Mouse (Mus musculus): ENCODE results near the gene Cyp2d26. TPM values are rescaled to one million over a fixed set of nuclear protein-coding genes. Genes with fewer than 3 reads are reported as not detected.

Cyp2d26 gene
- total and polyA plus RNA-seq, 2 experiments from 2014 or later = not detected

DNA sequence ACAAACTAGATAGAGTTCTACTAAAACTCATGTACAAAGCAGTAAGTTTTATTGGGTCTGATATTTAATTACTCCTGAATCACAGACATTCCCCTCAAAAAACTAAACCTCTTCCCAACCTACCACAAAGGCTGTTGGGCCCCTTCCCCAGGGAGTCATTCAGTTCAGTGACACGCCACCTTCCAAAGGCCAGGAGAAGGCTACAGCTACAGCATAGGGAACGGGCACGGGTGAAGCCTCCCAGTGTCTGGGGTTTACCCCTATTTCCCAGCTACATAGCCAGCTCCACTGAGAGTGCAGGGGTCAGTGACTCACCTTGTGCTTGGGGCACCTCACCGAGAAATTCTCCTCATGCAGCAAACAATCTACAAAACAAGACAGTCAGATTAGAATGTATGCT, 21.2 kb upstream of the Cyp2d26 start:
- DNase-seq (ENCODE audit: low spot score) (no peak), ATAC-seq (ENCODE audit: insufficient read depth, low read depth) (no peak)
- Histone ChIP-seq H3K27me3 (ENCODE audit: control insufficient read depth, insufficient read depth, low read length) (no peaks in the 10 kb centered on the region), H3K9me3 (replicated peaks; ENCODE audit: control insufficient read depth, low read length) (no peaks in the 10 kb centered on the region), H3K36me3 (replicated peaks; ENCODE audit: control insufficient read depth, insufficient read depth, low read length) (peaks cover 19% of the 10 kb centered on the region), H3K4me2 (ENCODE audit: low read depth, low read length) (no peak overlapping the region), H3K4me1 (ENCODE audit: control insufficient read depth, insufficient read depth) (no peaks in the 10 kb centered on the region), H3K9ac (replicated peaks; ENCODE audit: low read depth, low read length) (no peak overlapping the region), H3K27ac (ENCODE audit: low read depth) (no peak overlapping the region), H3K4me3 (ENCODE audit: low read depth, low read length) (no peak overlapping the region)
- no peak for TF ChIP-seq EP300 (IDR thresholded peaks at IDR 0.05; ENCODE audit: low read depth)
- no peak for TF ChIP-seq CTCF (IDR thresholded peaks at IDR 0.05; ENCODE audit: low read depth)
- 87% methylated on average over 4 of the region's 4 CpGs for WGBS

DNA sequence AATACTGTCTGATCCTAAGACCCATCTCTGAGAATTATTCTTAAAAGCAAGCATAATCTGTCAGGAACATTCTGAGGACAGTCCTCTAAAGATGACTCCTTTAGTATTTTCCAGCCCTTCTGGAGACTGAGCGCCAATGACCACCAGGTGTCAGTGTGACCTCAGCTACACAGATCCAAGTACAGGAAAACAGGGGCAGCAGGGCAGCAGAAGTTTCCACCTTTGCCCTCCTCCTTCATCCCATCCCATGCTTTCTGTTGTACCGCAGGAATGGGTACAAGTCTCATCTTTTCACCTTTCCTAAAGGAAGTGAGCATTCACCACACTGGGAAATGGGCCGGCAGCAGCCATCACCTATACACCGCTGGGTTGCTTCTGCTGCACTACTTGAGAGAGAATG, 20.7 kb upstream of the Cyp2d26 start:
- H3K36me3 ChIP-seq (replicated peaks; ENCODE audit: control insufficient read depth, insufficient read depth, low read length) = peaks cover 22% of the 10 kb centered on the region
- H3K9ac ChIP-seq (replicated peaks; ENCODE audit: low read depth, low read length) = no peak overlapping the region
- H3K9me3 ChIP-seq (replicated peaks; ENCODE audit: control insufficient read depth, low read length) = no peaks in the 10 kb centered on the region
- H3K27ac ChIP-seq (ENCODE audit: low read depth) = no peak overlapping the region
- WGBS = 52% methylated on average over 4 of the region's 4 CpGs
- H3K27me3 ChIP-seq (ENCODE audit: control insufficient read depth, insufficient read depth, low read length) = no peaks in the 10 kb centered on the region
- ATAC-seq (ENCODE audit: insufficient read depth, low read depth) (peak; percentile 72), DNase-seq (ENCODE audit: low spot score) (peak; percentile 65)
- H3K4me3 ChIP-seq (ENCODE audit: low read depth, low read length) = no peak overlapping the region
- no peaks in the 10 kb centered on the region for H3K4me1 ChIP-seq (ENCODE audit: control insufficient read depth, insufficient read depth)
- no peak overlapping the region for H3K4me2 ChIP-seq (ENCODE audit: low read depth, low read length)
- TF ChIP-seq EP300 (IDR thresholded peaks at IDR 0.05; ENCODE audit: low read depth) = no peak
- peak; percentile 91 for TF ChIP-seq CTCF (IDR thresholded peaks at IDR 0.05; ENCODE audit: low read depth)

- Histone ChIP-seq H3K4me2 (ENCODE audit: low read depth, low read length) (no peak overlapping the region), H3K4me3 (ENCODE audit: low read depth, low read length) (no peak overlapping the region), H3K9me3 (replicated peaks; ENCODE audit: control insufficient read depth, low read length) (no peaks in the 10 kb centered on the region), H3K4me1 (ENCODE audit: control insufficient read depth, insufficient read depth) (no peaks in the 10 kb centered on the region), H3K36me3 (replicated peaks; ENCODE audit: control insufficient read depth, insufficient read depth, low read length) (peaks cover 22% of the 10 kb centered on the region), H3K27ac (ENCODE audit: low read depth) (no peak overlapping the region), H3K9ac (replicated peaks; ENCODE audit: low read depth, low read length) (no peak overlapping the region), H3K27me3 (ENCODE audit: control insufficient read depth, insufficient read depth, low read length) (no peaks in the 10 kb centered on the region)
- ATAC-seq (ENCODE audit: insufficient read depth, low read depth) (no peak), DNase-seq (ENCODE audit: low spot score) (no peak)
- TF ChIP-seq CTCF (IDR thresholded peaks at IDR 0.05; ENCODE audit: low read depth) = no peak
- no peak for TF ChIP-seq EP300 (IDR thresholded peaks at IDR 0.05; ENCODE audit: low read depth)
- 76% methylated on average over 7 of the region's 7 CpGs for WGBS
Measured at GRCm38 (mm10) chr15:82814321-82814720, 20.2 kb upstream of the Cyp2d26 start.

DNA sequence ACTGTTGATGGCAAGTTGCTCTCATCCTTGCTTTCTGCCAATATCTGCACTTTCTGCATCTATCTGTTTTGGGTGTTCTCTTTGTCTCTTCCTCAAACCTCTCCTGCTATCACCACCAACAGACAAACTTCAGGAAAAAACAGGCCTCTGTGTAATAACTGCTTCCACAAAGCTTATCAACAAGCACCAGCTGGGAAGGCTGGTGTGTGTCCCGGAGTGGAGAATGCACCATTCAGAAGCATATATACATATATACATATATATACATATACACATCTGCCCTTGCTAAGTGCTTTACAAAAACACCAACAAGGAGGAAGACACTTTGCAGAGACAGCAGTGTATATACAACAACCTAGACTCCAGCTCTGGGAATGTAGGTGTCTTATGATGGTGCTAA, 16.5 kb upstream of the Cyp2d26 start:
- Histone ChIP-seq H3K36me3 (replicated peaks; ENCODE audit: control insufficient read depth, insufficient read depth, low read length) (peaks cover 15% of the 10 kb centered on the region), H3K4me1 (ENCODE audit: control insufficient read depth, insufficient read depth) (no peaks in the 10 kb centered on the region), H3K27ac (ENCODE audit: low read depth) (no peak overlapping the region), H3K4me2 (ENCODE audit: low read depth, low read length) (no peak overlapping the region), H3K9me3 (replicated peaks; ENCODE audit: control insufficient read depth, low read length) (no peaks in the 10 kb centered on the region), H3K4me3 (ENCODE audit: low read depth, low read length) (no peak overlapping the region), H3K9ac (replicated peaks; ENCODE audit: low read depth, low read length) (no peak overlapping the region), H3K27me3 (ENCODE audit: control insufficient read depth, insufficient read depth, low read length) (no peaks in the 10 kb centered on the region)
- no peak for ATAC-seq (ENCODE audit: insufficient read depth, low read depth)
- 51% methylated on average over 1 of the region's 1 CpGs for WGBS
- DNase-seq (ENCODE audit: low spot score) = no peak
- no peak for TF ChIP-seq CTCF (IDR thresholded peaks at IDR 0.05; ENCODE audit: low read depth)

GRCm38 (mm10) chr15:82809511-82809910, 15.4 kb upstream of the Cyp2d26 start:
- Histone ChIP-seq H3K4me1 (ENCODE audit: control insufficient read depth, insufficient read depth) (no peaks in the 10 kb centered on the region), H3K36me3 (replicated peaks; ENCODE audit: control insufficient read depth, insufficient read depth, low read length) (peaks cover 15% of the 10 kb centered on the region), H3K27me3 (ENCODE audit: control insufficient read depth, insufficient read depth, low read length) (no peaks in the 10 kb centered on the region), H3K27ac (ENCODE audit: low read depth) (no peak overlapping the region), H3K4me2 (ENCODE audit: low read depth, low read length) (no peak overlapping the region), H3K9ac (replicated peaks; ENCODE audit: low read depth, low read length) (no peak overlapping the region), H3K4me3 (ENCODE audit: low read depth, low read length) (no peak overlapping the region), H3K9me3 (replicated peaks; ENCODE audit: control insufficient read depth, low read length) (no peaks in the 10 kb centered on the region)
- no peak for TF ChIP-seq CTCF (IDR thresholded peaks at IDR 0.05; ENCODE audit: low read depth)
- TF ChIP-seq EP300 (IDR thresholded peaks at IDR 0.05; ENCODE audit: low read depth) = no peak
- DNase-seq (ENCODE audit: low spot score) (no peak), ATAC-seq (ENCODE audit: insufficient read depth, low read depth) (no peak)
- WGBS = 60% methylated on average over 6 of the region's 6 CpGs

DNA sequence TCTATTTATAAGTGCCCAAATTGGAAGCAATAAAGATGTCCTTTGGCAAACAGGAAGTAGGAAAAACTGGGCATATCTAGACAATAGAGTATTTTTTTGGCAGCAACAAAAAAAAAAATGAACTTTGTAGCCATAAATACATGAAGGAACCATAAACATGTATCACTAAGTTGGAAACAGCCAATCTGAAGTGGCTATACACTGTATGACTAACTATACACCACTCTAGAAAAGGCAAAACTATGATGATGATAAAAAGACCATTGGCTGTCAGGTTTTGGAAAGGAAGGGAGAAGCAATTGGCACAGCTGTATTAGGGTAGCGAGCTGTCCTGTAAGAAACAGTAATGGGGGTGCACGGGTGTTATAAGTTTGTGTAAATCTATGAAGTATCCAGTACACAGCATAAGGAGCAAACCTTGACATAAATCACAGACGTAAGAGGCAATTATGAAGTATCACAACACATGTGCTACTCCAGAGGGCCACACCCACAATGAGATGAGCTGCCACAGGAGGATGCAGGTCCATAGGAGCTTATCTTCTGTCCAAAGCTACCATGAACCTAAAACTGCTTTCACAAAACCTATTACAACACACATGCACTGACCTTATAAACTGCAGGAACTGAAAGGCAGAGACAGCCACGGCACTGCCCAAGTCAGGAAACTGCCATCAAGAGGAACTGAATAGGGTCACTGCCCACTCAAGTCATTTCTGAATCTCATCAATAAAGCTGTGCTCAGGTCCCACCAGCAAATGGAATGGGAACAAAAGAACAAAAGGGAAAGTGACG, 13.1 kb upstream of the Cyp2d26 start:
- H3K36me3 ChIP-seq (replicated peaks; ENCODE audit: control insufficient read depth, insufficient read depth, low read length) = peaks cover 9% of the 10 kb centered on the region
- no peak for ATAC-seq (ENCODE audit: insufficient read depth, low read depth)
- WGBS = 87% methylated on average over 5 of the region's 5 CpGs

More for the DNA sequence above, 13.1 kb upstream of the Cyp2d26 start:
- Histone ChIP-seq H3K9me3 (replicated peaks; ENCODE audit: control insufficient read depth, low read length) (no peaks in the 10 kb centered on the region), H3K27ac (ENCODE audit: low read depth) (no peak overlapping the region), H3K27me3 (ENCODE audit: control insufficient read depth, insufficient read depth, low read length) (no peaks in the 10 kb centered on the region), H3K4me2 (ENCODE audit: low read depth, low read length) (no peak overlapping the region), H3K4me1 (ENCODE audit: control insufficient read depth, insufficient read depth) (no peaks in the 10 kb centered on the region), H3K4me3 (ENCODE audit: low read depth, low read length) (no peak overlapping the region), H3K9ac (replicated peaks; ENCODE audit: low read depth, low read length) (no peak overlapping the region)
- TF ChIP-seq EP300 (IDR thresholded peaks at IDR 0.05; ENCODE audit: low read depth) = no peak
- TF ChIP-seq CTCF (IDR thresholded peaks at IDR 0.05; ENCODE audit: low read depth) = no peak
- DNase-seq (ENCODE audit: low spot score) = no peak

All from heart, postnatal 0 days (tissue).